Mouse (Mus musculus): ENCODE data around the gene Klk7.

Klk7 gene

GRCm38 (mm10) chr7:43810994-43811393, at the start of gene Klk7:
TSS of gene Klk7 (plus strand) at chr7:43811294.
- no peak for DNase-seq (ENCODE audit: low read depth, low spot score)

GRCm38 (mm10) chr7:43766484-43766883, 44.6 kb upstream of the Klk7 start:
- DNase-seq (ENCODE audit: low read depth, low spot score) = no peak

GRCm38 (mm10) chr7:43768597-43768996, 42.5 kb upstream of the Klk7 start, which contains the start of gene Klk12:
TSS of gene Klk12 (plus strand) at chr7:43768897.
- DNase-seq (ENCODE audit: low read depth, low spot score) = no peak

- no peak for DNase-seq (ENCODE audit: low read depth, low spot score)
Observed at GRCm38 (mm10) chr7:43769636-43770035, 41.5 kb upstream of the Klk7 start.

GRCm38 (mm10) chr7:43770701-43771100, 40.4 kb upstream of the Klk7 start:
- no peak for DNase-seq (ENCODE audit: low read depth, low spot score)

- no peak for DNase-seq (ENCODE audit: low read depth, low spot score)
Observed at GRCm38 (mm10) chr7:43771916-43772315, 39.2 kb upstream of the Klk7 start.

- DNase-seq (ENCODE audit: low read depth, low spot score) = no peak
Observed at GRCm38 (mm10) chr7:43772901-43773300, 38.2 kb upstream of the Klk7 start.

GRCm38 (mm10) chr7:43774364-43774763, 36.7 kb upstream of the Klk7 start, which contains the start of gene Klk11:
TSS of gene Klk11 (plus strand) at chr7:43774604.
- DNase-seq (ENCODE audit: low read depth, low spot score) = no peak

GRCm38 (mm10) chr7:43774802-43775201, 36.3 kb upstream of the Klk7 start:
- DNase-seq (ENCODE audit: low read depth, low spot score) = no peak

- DNase-seq (ENCODE audit: low read depth, low spot score) = no peak
Observed at GRCm38 (mm10) chr7:43775311-43776057, 35.6 kb upstream of the Klk7 start.

- no peak for DNase-seq (ENCODE audit: low read depth, low spot score)
Observed at GRCm38 (mm10) chr7:43776506-43776905, 34.6 kb upstream of the Klk7 start.

- no peak for DNase-seq (ENCODE audit: low read depth, low spot score)
Observed at GRCm38 (mm10) chr7:43777423-43777822, 33.7 kb upstream of the Klk7 start.

- DNase-seq (ENCODE audit: low read depth, low spot score) = no peak
Observed at GRCm38 (mm10) chr7:43778176-43778970, 32.7 kb upstream of the Klk7 start.

- peak; percentile 45 for DNase-seq (ENCODE audit: low read depth, low spot score)
Observed at GRCm38 (mm10) chr7:43780241-43780640, 30.9 kb upstream of the Klk7 start.

GRCm38 (mm10) chr7:43780746-43781145, 30.3 kb upstream of the Klk7 start, which contains the start of gene Klk10:
TSS of gene Klk10 (plus strand) at chr7:43781035.
- DNase-seq (ENCODE audit: low read depth, low spot score) = peak; percentile 49

GRCm38 (mm10) chr7:43781541-43781940, 29.6 kb upstream of the Klk7 start:
- no peak for DNase-seq (ENCODE audit: low read depth, low spot score)

- DNase-seq (ENCODE audit: low read depth, low spot score) = no peak
Observed at GRCm38 (mm10) chr7:43782275-43783265, 28.5 kb upstream of the Klk7 start.

- DNase-seq (ENCODE audit: low read depth, low spot score) = peak; percentile 83
Observed at GRCm38 (mm10) chr7:43785286-43785685, 25.8 kb upstream of the Klk7 start.

- peak; percentile 84 for DNase-seq (ENCODE audit: low read depth, low spot score)
Observed at GRCm38 (mm10) chr7:43788096-43788495, 23.0 kb upstream of the Klk7 start.

- DNase-seq (ENCODE audit: low read depth, low spot score) = peak; percentile 44
Observed at GRCm38 (mm10) chr7:43789295-43789694, 21.8 kb upstream of the Klk7 start.

GRCm38 (mm10) chr7:43791591-43791990, 19.5 kb upstream of the Klk7 start, which contains the start of gene Klk9:
TSS of gene Klk9 (plus strand) at chr7:43791891.
- DNase-seq (ENCODE audit: low read depth, low spot score) = no peak

All from 3T3-L1 (cell line).